Mouse (Mus musculus) midbrain, embryonic 12.5 days (tissue): Measurements from ENCODE around the gene Evx2. TPM values are rescaled to one million over a fixed set of nuclear protein-coding genes. Genes with fewer than 3 reads are reported as not detected.

Experiments used
- ATAC-seq: fragments of 200-750 bp; cut with Nextera tagmentation; 2 replicates; pipeline ENCODE4 v1.8.0; 2017; ENCODE audit warnings: low read depth, moderate TSS enrichment, moderate library complexity; ENCODE audit not compliant: low FRiP score
- H3K27ac ChIP-seq: fragments of 300-500 bp; sonication (generic); replicated peaks from 2 replicates; pipeline ENCODE4 v1.5.1; 2016; ENCODE audit warnings: mild to moderate bottlenecking
- H3K27me3 ChIP-seq: fragments of 300-500 bp; sonication (generic); 2 replicates; pipeline ENCODE4 v1.6.1; 2016; ENCODE audit warnings: mild to moderate bottlenecking
- H3K36me3 ChIP-seq: fragments of 300-500 bp; sonication (generic); 2 replicates; pipeline ENCODE4 v1.6.1; 2016
- H3K4me1 ChIP-seq: fragments of 300-500 bp; sonication (generic); 2 replicates; pipeline ENCODE4 v1.6.1; 2016
- H3K4me2 ChIP-seq: fragments of 300-500 bp; sonication (generic); replicated peaks from 2 replicates; pipeline ENCODE4 v1.6.1; 2016; ENCODE audit warnings: mild to moderate bottlenecking, moderate library complexity
- H3K4me3 ChIP-seq: fragments of 300-500 bp; sonication (generic); 2 replicates; pipeline ENCODE4 v1.5.1; 2016; ENCODE audit warnings: mild to moderate bottlenecking
- H3K9ac ChIP-seq: fragments of 300-500 bp; sonication (generic); replicated peaks from 2 replicates; pipeline ENCODE4 v1.6.1; 2016; ENCODE audit warnings: mild to moderate bottlenecking, moderate library complexity
- H3K9me3 ChIP-seq: fragments of 300-500 bp; sonication (generic); 2 replicates; pipeline ENCODE4 v1.6.1; 2016; ENCODE audit warnings: mild to moderate bottlenecking
- WGBS: fragments of 180-500 bp; shearing (Covaris S2); methylation state at CpG from one replicate; pipeline ENCODE4 v1.1.7; 2016; 5-methylcytosine and 5-hydroxymethylcytosine counted together
- polyA plus RNA-seq: library from polyadenylated mRNA; unstranded; fragments of >200 nt; fragmentation: Nextera tagmentation; extraction: Ambion mirVana; gene quantifications from 2 replicates; pipeline ENCODE4 v1.2.1, GENCODE M21; 2016

Gene Evx2
- 1.2 and 1.4 TPM in 2 replicates for polyA plus RNA-seq

GRCm38 (mm10) chr2:74659507-74660005 lies at the start of gene Evx2:
Gene Evx2, minus strand, starts transcription at chr2:74659557.
- Histone ChIP-seq H3K9ac (no peak within 1 kb of the TSS), H3K4me1 (peaks cover 10% of the 10 kb centered on the region), H3K4me2 (0 out of 2 replicates have a peak within 1 kb of the TSS, but pooled peaks have one; percentile 5), H3K36me3 (no peaks in the 10 kb centered on the region), H3K9me3 (no peaks in the 10 kb centered on the region), H3K27ac (peak within 1 kb of the TSS; percentile 49; the same call in 1 of the 2 replicates), H3K4me3 (peak within 1 kb of the TSS; percentile 27), H3K27me3 (peaks cover 96% of the 10 kb centered on the region)
- 2% methylated on average over 28 of the region's 28 CpGs for WGBS
- ATAC-seq = no peak

GRCm38 (mm10) chr2:74708676-74709075 lies 49.3 kb upstream of the Evx2 start:
- no peaks in the 10 kb centered on the region for H3K36me3 ChIP-seq
- no peak overlapping the region for H3K9ac ChIP-seq
- 5% methylated on average over 4 of the region's 4 CpGs for WGBS
- ATAC-seq = no peak
- no peak overlapping the region for H3K4me2 ChIP-seq
- H3K9me3 ChIP-seq = no peaks in the 10 kb centered on the region
- no peak overlapping the region for H3K27ac ChIP-seq
- H3K27me3 ChIP-seq = peaks cover 97% of the 10 kb centered on the region
- H3K4me3 ChIP-seq = no peak overlapping the region
- H3K4me1 ChIP-seq = peaks cover 19% of the 10 kb centered on the region

GRCm38 (mm10) chr2:74707599-74707998 lies 48.2 kb upstream of the Evx2 start:
- 7% methylated on average over 7 of the region's 7 CpGs for WGBS

GRCm38 (mm10) chr2:74706393-74706960 lies 47.1 kb upstream of the Evx2 start:
- Histone ChIP-seq H3K27ac (no peak overlapping the region), H3K4me1 (peaks cover 13% of the 10 kb centered on the region), H3K36me3 (no peaks in the 10 kb centered on the region), H3K4me3 (no peak overlapping the region), H3K9me3 (no peaks in the 10 kb centered on the region), H3K9ac (no peak overlapping the region), H3K4me2 (no peak overlapping the region), H3K27me3 (peaks cover 92% of the 10 kb centered on the region)
- no peak for ATAC-seq
- WGBS = 2% methylated on average over 13 of the region's 13 CpGs

More at GRCm38 (mm10) chr2:74707599-74707998, 48.2 kb upstream of the Evx2 start:
- no peaks in the 10 kb centered on the region for H3K9me3 ChIP-seq
- no peak overlapping the region for H3K9ac ChIP-seq
- H3K36me3 ChIP-seq = no peaks in the 10 kb centered on the region
- no peak overlapping the region for H3K4me3 ChIP-seq
- H3K4me1 ChIP-seq = peaks cover 19% of the 10 kb centered on the region
- peaks cover 97% of the 10 kb centered on the region for H3K27me3 ChIP-seq
- no peak overlapping the region for H3K27ac ChIP-seq
- H3K4me2 ChIP-seq = no peak overlapping the region
- no peak for ATAC-seq

GRCm38 (mm10) chr2:74705467-74706089 lies 46.2 kb upstream of the Evx2 start:
- no peak overlapping the region for H3K27ac ChIP-seq

GRCm38 (mm10) chr2:74704999-74705466 lies 45.7 kb upstream of the Evx2 start:
- H3K9ac ChIP-seq = 0 out of 2 replicates have a peak overlapping the region, but pooled peaks have one; percentile 20
- no peak overlapping the region for H3K27ac ChIP-seq
- peak; percentile 62; the same call in 1 of the 2 replicates for ATAC-seq
- 0% methylated on average over 55 of the region's 66 CpGs for WGBS
- peaks cover 92% of the 10 kb centered on the region for H3K27me3 ChIP-seq
- peak overlapping the region; percentile 53 for H3K4me2 ChIP-seq
- H3K4me1 ChIP-seq = peaks cover 13% of the 10 kb centered on the region
- H3K36me3 ChIP-seq = no peaks in the 10 kb centered on the region
- no peaks in the 10 kb centered on the region for H3K9me3 ChIP-seq
- peak overlapping the region; percentile 38 for H3K4me3 ChIP-seq

More at GRCm38 (mm10) chr2:74705467-74706089, 46.2 kb upstream of the Evx2 start:
- Histone ChIP-seq H3K9ac (0 out of 2 replicates have a peak overlapping the region, but pooled peaks have one; percentile 20), H3K9me3 (no peaks in the 10 kb centered on the region), H3K27me3 (peaks cover 92% of the 10 kb centered on the region), H3K4me1 (peaks cover 13% of the 10 kb centered on the region), H3K4me3 (peak overlapping the region; percentile 38), H3K4me2 (peak overlapping the region; percentile 53), H3K36me3 (no peaks in the 10 kb centered on the region)
- peak; percentile 38; the same call in 1 of the 2 replicates for ATAC-seq
- WGBS = under 1% methylated on average over 77 of the region's 85 CpGs

GRCm38 (mm10) chr2:74704393-74704998 lies 45.1 kb upstream of the Evx2 start, which contains the start of gene Hoxd8:
Gene Hoxd8, plus strand, starts transcription at chr2:74704615.
- H3K36me3 ChIP-seq = no peaks in the 10 kb centered on the region
- H3K9me3 ChIP-seq = no peaks in the 10 kb centered on the region
- H3K4me1 ChIP-seq = peaks cover 13% of the 10 kb centered on the region
- H3K27me3 ChIP-seq = peaks cover 92% of the 10 kb centered on the region
- ATAC-seq = 0 out of 2 replicates have a peak, but pooled peaks have one; percentile 27
- H3K4me3 ChIP-seq = peak within 1 kb of the TSS; percentile 38
- H3K27ac ChIP-seq = no peak within 1 kb of the TSS
- WGBS = under 1% methylated on average over 38 of the region's 52 CpGs
- H3K9ac ChIP-seq = 0 out of 2 replicates have a peak within 1 kb of the TSS, but pooled peaks have one; percentile 20
- H3K4me2 ChIP-seq = peak within 1 kb of the TSS; percentile 53

- H3K4me1 ChIP-seq = peaks cover 13% of the 10 kb centered on the region
- WGBS = 3% methylated on average over 25 of the region's 26 CpGs
- H3K9ac ChIP-seq = no peak overlapping the region
- no peak overlapping the region for H3K4me3 ChIP-seq
- no peaks in the 10 kb centered on the region for H3K36me3 ChIP-seq
- no peak overlapping the region for H3K27ac ChIP-seq
- peaks cover 92% of the 10 kb centered on the region for H3K27me3 ChIP-seq
- H3K9me3 ChIP-seq = no peaks in the 10 kb centered on the region
- H3K4me2 ChIP-seq = no peak overlapping the region
- no peak for ATAC-seq
Observed at GRCm38 (mm10) chr2:74703720-74704392, 44.5 kb upstream of the Evx2 start.

- H3K27me3 ChIP-seq = peaks cover 92% of the 10 kb centered on the region
- H3K4me1 ChIP-seq = peaks cover 16% of the 10 kb centered on the region
- H3K9ac ChIP-seq = no peak overlapping the region
- no peak overlapping the region for H3K4me2 ChIP-seq
- WGBS = 3% methylated on average over 10 of the region's 10 CpGs
- H3K36me3 ChIP-seq = no peaks in the 10 kb centered on the region
- ATAC-seq = no peak
- no peak overlapping the region for H3K27ac ChIP-seq
- H3K4me3 ChIP-seq = no peak overlapping the region
- H3K9me3 ChIP-seq = no peaks in the 10 kb centered on the region
Observed at GRCm38 (mm10) chr2:74703317-74703716, 44.0 kb upstream of the Evx2 start.

- no peak for ATAC-seq
- no peak overlapping the region for H3K9ac ChIP-seq
- H3K27me3 ChIP-seq = peaks cover 92% of the 10 kb centered on the region
- no peak overlapping the region for H3K4me3 ChIP-seq
- H3K4me2 ChIP-seq = no peak overlapping the region
- peaks cover 21% of the 10 kb centered on the region for H3K4me1 ChIP-seq
- 14% methylated on average over 6 of the region's 6 CpGs for WGBS
- H3K27ac ChIP-seq = no peak overlapping the region
- H3K36me3 ChIP-seq = no peaks in the 10 kb centered on the region
- no peaks in the 10 kb centered on the region for H3K9me3 ChIP-seq
Observed at GRCm38 (mm10) chr2:74702820-74703219, 43.5 kb upstream of the Evx2 start.

GRCm38 (mm10) chr2:74701949-74702819 lies 42.8 kb upstream of the Evx2 start:
- Histone ChIP-seq H3K27ac (no peak overlapping the region), H3K4me3 (no peak overlapping the region), H3K4me1 (peaks cover 26% of the 10 kb centered on the region), H3K36me3 (no peaks in the 10 kb centered on the region), H3K27me3 (peaks cover 92% of the 10 kb centered on the region), H3K4me2 (no peak overlapping the region), H3K9ac (no peak overlapping the region), H3K9me3 (no peaks in the 10 kb centered on the region)
- WGBS = 12% methylated on average over 17 of the region's 17 CpGs
- ATAC-seq = no peak
